Mouse (Mus musculus): ENCODE measurements around the gene Taf10.
"Not testable (repeated sequence)": the region's sequence is repeated elsewhere in the genome, so short reads cannot be mapped to it uniquely, and the experiment has no call there.

Gene Taf10

GRCm38 (mm10) chr7:105753281-105753680 is 9.1 kb upstream of the Taf10 start:
- no peak for DNase-seq (ENCODE audit: low read depth, low spot score)

- DNase-seq (ENCODE audit: low read depth, low spot score), result no peak
Measured at GRCm38 (mm10) chr7:105752716-105753115, 8.6 kb upstream of the Taf10 start.

GRCm38 (mm10) chr7:105751491-105752433 is 7.6 kb upstream of the Taf10 start, which contains the start of gene Tpp1:
Gene Tpp1, minus strand, starts transcription at chr7:105752235.
- DNase-seq (ENCODE audit: low read depth, low spot score), result peak; percentile 96

- DNase-seq (ENCODE audit: low read depth, low spot score), result no peak
Measured at GRCm38 (mm10) chr7:105747776-105748175, 3.6 kb upstream of the Taf10 start.

GRCm38 (mm10) chr7:105743246-105743925 is 775 bp downstream of the Taf10 start:
- DNase-seq (ENCODE audit: low read depth, low spot score), result not testable (repeated sequence)

DNA sequence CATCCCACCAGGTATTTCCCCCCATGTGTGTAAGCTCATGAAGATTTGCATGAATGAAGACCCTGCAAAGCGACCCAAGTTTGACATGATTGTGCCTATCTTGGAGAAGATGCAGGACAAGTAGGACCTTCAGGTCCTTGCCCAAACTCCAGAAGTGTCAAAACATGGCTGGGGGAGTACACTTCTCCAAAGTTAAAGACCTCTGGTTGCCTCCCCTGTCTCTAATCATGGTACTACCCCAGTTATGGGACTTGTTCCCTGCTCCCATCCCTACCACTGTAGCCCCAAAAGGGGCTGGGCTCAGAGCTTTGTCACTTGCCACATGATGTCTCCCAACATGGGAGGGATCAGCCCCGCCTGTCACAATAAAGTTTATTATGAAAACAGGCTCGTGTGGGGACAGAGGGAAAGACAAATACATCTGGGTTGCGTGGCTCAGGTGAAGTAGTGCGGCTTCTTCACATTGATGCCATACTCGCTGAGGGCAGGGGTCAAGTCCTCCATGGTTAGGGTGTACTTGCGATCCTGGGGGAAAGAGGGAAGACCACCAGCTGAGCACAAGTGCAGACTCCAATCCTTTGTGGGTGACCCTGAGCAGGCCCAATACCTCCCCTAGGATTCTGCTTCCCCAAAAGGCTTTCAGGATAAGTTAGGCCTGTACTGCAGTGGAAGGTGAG is 1.5 kb downstream of the Taf10 start:
- DNase-seq (ENCODE audit: low read depth, low spot score), result not testable (repeated sequence)

DNA sequence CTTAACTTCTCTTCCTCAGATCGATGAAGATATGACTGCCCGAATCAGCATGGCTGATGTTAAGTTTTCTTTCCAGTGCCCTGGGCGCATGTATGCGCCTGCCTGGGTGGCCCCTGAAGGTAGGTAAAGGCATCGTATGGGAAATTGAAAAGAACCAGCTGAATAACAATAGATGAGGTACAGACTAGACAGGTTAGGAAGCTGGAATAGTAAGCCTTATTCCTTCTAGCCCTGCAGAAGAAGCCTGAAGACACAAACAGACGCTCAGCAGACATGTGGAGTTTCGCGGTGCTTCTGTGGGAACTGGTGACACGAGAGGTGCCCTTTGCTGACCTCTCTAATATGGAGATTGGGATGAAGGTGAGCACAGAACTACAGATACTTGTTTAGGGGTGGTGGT is 2.2 kb downstream of the Taf10 start:
- no peak for DNase-seq (ENCODE audit: low read depth, low spot score)

GRCm38 (mm10) chr7:105740851-105741250 is 3.3 kb downstream of the Taf10 start:
- DNase-seq (ENCODE audit: low read depth, low spot score), result no peak

DNA sequence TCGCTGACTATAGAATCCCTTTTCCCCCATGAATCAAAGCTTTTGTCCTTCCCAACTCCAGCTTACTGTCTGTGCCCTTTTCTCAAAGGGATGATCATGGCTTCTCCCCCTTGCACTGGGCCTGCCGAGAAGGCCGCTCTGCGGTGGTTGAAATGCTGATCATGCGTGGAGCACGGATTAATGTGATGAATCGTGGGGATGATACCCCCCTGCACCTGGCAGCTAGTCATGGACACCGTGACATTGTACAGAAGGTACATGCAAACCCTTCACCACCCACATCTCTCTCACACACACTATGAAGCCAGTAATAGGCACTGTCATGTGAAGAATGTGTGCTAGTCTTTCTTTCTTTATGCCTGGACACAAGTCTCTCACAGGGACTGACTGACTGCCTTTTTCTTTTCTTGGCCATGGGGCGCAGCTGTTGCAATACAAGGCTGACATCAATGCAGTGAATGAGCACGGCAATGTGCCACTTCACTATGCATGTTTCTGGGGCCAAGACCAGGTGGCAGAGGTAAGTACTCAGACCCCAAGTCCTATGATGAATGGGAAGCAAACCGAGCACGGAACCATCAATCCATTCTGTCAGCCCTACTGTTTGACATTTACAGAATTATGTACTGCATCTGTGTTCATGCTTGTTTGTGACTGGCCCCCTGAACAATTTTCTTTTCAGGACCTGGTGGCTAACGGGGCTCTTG is 3.9 kb downstream of the Taf10 start:
- DNase-seq (ENCODE audit: low read depth, low spot score), result no peak

GRCm38 (mm10) chr7:105738948-105739347 is 5.2 kb downstream of the Taf10 start:
- DNase-seq (ENCODE audit: low read depth, low spot score), result peak; percentile 95

DNA sequence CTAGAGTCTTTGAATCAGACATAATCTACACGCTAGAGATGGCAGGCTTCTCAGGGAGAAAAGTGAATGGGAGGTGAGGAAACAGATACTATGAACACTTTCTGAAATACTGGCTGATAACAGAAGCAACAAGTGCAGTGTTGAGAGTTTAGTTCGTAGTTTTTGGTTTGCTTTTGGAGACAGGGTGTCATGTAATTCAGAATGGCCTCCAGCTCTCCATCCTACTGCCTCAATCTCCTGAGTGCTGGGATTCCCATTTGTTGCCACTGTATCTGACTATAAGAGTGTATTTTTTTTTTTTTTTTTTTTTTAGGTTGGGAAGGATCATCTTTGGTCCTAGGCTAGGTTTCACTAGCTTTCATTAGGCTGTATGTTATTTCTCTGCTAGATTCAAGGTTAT is 5.9 kb downstream of the Taf10 start:
- no peak for DNase-seq (ENCODE audit: low read depth, low spot score)

- no peak for DNase-seq (ENCODE audit: low read depth, low spot score)
Measured at GRCm38 (mm10) chr7:105737648-105738047, 6.5 kb downstream of the Taf10 start.

GRCm38 (mm10) chr7:105736911-105737521 is 7.1 kb downstream of the Taf10 start, which contains the start of gene Rrp8:
Gene Rrp8, minus strand, starts transcription at chr7:105737385.
- DNase-seq (ENCODE audit: low read depth, low spot score), result peak; percentile 58

DNA sequence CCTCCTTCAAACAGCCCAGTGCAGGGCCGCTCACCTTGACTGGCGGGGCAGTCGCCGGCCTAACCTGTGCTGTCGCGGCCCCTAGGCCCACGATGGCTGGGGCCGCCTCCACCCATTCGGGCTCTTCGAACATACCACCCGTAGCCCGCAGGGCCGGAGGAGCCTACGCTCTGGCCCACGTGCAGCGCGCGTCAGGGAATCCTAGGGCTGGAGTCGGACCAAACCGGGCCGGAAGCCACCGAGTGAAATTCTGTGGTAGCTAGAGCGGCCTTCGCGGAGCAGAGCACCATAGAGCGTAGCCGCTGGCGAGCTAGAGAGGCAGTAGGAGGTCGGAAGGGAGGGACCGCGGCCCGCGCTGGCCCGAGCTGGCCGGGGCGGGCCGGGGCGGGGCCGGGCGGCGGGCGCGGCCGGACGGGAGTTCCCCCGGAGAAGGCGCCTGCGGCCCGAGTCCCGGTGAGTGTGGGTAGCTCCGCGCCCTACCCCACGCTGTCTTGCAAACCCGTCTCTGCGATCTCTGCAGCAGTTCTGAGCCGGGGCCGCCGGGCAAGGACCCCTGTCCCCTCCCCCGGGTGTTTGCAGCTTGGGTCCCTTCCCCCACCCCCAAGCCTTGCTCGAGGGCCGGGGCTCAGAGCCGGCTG is 7.8 kb downstream of the Taf10 start, which contains the start of gene Ilk:
Gene Ilk (plus strand): TSS at position 329 of the 638 bp plus-strand sequence.
- DNase-seq (ENCODE audit: low read depth, low spot score), result peak; percentile 89

DNA sequence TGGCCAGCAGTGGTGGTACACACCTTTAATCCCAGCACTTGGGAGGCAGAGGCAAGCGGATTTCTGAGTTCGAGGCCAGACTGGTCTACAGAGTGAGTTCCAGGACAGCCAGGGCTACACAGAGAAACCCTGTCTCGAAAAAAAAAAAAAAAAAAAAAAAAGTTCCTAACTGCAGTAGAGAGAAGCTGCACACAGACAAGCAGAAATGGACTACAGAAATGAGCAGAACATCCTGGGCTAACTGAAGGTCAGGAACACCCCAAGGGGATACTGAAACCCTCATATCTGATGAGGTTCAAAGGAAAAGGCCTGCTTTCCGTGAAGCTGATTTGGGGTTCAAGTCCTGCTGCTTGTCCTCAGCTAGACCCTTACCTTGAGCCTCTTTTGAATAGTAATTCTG is 8.7 kb downstream of the Taf10 start:
- DNase-seq (ENCODE audit: low read depth, low spot score), result not testable (repeated sequence)

GRCm38 (mm10) chr7:105734826-105735225 is 9.3 kb downstream of the Taf10 start:
- DNase-seq (ENCODE audit: low read depth, low spot score), result no peak

DNA sequence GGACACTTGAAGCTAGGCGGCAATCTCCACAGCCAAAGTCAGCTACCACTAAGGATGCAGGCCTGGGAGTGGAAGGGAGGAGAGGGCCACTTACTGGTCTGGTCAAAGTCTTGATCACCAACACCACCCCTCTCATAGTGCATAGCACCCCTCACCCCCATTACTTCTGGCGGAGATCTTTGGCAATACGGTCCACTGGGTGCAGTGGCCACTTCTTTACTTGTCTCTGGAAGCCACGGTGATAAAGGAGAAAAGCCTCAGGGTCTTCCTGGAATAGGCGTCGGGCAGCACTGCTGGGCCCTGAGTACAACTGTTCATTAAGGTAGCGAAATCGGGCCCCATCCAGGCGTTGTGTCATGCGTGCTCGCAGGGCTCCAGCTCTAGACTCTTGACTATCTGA is 10.3 kb downstream of the Taf10 start:
- DNase-seq (ENCODE audit: low read depth, low spot score), result no peak

GRCm38 (mm10) chr7:105728701-105729428 is 15.3 kb downstream of the Taf10 start:
- no peak for DNase-seq (ENCODE audit: low read depth, low spot score)

DNA sequence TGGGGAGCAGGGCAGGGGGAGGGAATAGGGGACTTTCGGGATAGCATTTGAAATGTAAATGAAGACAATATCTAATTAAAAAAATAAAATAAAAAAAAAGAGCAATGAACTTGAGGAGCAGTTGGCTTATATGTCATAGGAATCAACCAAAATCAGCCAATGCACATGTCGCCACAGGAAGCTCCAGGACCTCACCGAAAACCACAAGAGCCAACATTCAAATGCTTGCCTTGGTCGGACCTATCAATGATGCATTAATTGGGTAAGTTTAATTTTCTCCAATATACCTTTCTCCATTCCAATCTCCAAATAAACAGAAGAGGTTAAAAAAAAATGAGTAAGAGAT is 17.2 kb downstream of the Taf10 start:
- DNase-seq (ENCODE audit: low read depth, low spot score), result no peak

All from 3T3-L1 (cell line).